Mouse (Mus musculus) Patski (cell line): ENCODE results near the gene Olfr433. TPM values are rescaled to one million over a fixed set of nuclear protein-coding genes. Genes with fewer than 3 reads are reported as not detected.

Source experiments
- ATAC-seq: fragments of 100-300 bp; one replicate; pipeline ENCODE4 v1.8.0; 2021
- CTCF ChIA-PET: fragments of 350-600 bp; sonication (Branson Sonifier 250); formaldehyde crosslinking; loops from one replicate; lab custom pipeline; 2022; ENCODE audit warnings: inconsistent platforms; lab: Charles Lee
- POLR2A ChIA-PET: fragments of 350-600 bp; sonication (Branson Sonifier 250); formaldehyde crosslinking; loops from one replicate; lab custom pipeline; 2022; ENCODE audit warnings: antibody characterized with exemption, inconsistent platforms; lab: Charles Lee
- DNase-seq: peaks from one replicate; pipeline ENCODE4 v3.0.0-alpha.2; 2011; ENCODE audit warnings: low read depth, low spot score
- H3K27me3 ChIP-seq: fragments of 371-371 bp; one replicate; pipeline ENCODE4 v1.5.1; 2021
- CTCF ChIP-seq: fragments of 100-300 bp; IDR thresholded peaks from one replicate; pipeline ENCODE4 v1.5.1; 2021
- in situ Hi-C: fragments of 300-500 bp; cut with MboI; formaldehyde crosslinking; loops from 3 replicates; pipeline ENCODE4 v1.11.1; 2018; ENCODE audit warnings: low pct_unique_long_range_greater_than_20kb, mixed read lengths
- polyA plus RNA-seq: library from polyadenylated mRNA; unstranded; gene quantifications from one replicate; pipeline ENCODE4 v1.2.3, GENCODE M21; 2021

Gene Olfr433
- polyA plus RNA-seq, 1 experiment from 2014 or later, result not detected

DNA sequence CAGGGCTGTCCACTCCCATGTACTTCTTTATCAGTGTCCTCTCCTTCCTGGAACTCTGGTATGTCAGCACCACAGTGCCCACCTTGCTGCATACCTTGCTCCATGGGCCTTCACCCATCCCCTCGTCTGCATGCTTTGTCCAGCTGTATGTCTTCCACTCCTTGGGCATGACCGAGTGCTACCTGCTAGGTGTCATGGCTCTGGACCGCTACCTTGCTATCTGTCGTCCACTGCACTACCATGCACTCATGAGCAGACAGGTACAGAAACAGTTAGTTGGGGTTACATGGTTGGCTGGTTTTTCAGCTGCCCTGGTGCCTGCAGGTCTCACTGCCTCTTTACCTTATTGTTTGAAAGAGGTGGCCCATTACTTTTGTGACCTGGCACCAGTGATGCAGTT lies 10.0 kb downstream of the Olfr433 start:
- ATAC-seq (no peak), DNase-seq (no peak)
- ChIA-PET CTCF (no interaction called here), POLR2A (no interaction called here)
- H3K27me3 ChIP-seq, result no peaks in the 10 kb centered on the region
- TF ChIP-seq CTCF, result no peak
- in situ Hi-C loops, result no loop called here

DNA sequence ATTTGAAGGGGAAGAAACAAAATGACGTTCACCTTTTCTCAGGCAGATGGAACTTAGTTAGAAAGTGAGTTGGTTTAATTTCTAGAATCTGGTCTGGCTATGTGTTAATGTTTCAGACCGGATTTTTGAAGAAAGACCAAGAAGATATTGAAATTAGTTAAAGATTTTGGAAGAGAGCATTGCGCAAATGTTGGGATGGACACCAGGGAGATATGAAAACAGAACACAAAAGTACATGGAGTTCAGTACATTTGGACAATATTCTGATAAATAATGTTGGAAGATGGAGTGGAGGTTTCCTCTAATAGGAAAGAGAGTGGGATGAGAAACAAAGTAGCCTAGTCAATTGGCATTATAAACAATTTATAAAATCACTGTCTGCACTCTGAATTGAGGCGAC lies 11.0 kb downstream of the Olfr433 start:
- in situ Hi-C loops, result no loop called here
- ATAC-seq, result no peak
- no peak for TF ChIP-seq CTCF
- DNase-seq, result no peak
- ChIA-PET CTCF (no interaction called here), POLR2A (no interaction called here)
- H3K27me3 ChIP-seq, result no peaks in the 10 kb centered on the region

DNA sequence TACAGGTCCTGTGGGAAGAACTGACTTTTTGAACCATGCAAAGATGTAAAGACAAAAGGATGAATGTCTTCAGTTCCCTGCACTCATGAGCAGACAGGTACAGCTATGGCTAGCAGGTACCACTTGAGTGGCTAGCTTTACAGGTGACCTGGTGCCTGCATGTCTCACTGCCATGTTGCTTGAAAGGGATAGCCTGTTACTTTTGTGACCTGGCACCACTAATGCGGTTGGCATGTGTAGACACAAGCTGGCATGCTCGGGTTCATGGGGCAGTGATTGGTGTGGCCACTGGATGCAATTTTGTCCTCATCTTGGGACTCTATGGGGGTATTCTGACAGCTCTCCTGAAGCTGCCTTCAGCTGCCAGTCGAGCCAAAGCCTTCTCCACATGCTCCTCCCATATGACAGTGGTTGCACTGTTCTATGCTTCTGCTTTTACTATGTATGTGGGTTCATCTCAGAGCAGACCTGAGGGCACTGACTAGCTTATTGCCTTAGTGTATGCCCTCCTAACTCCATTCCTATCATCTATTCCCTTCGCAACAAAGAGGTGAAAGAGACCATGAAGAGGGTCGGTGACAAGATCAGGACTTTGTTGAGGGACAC lies 11.5 kb downstream of the Olfr433 start:
- TF ChIP-seq CTCF, result no peak
- no peak for ATAC-seq
- no peaks in the 10 kb centered on the region for H3K27me3 ChIP-seq
- in situ Hi-C loops, result no loop called here
- POLR2A ChIA-PET, result no interaction called here
- no peak for DNase-seq
- CTCF ChIA-PET, result no interaction called here

DNA sequence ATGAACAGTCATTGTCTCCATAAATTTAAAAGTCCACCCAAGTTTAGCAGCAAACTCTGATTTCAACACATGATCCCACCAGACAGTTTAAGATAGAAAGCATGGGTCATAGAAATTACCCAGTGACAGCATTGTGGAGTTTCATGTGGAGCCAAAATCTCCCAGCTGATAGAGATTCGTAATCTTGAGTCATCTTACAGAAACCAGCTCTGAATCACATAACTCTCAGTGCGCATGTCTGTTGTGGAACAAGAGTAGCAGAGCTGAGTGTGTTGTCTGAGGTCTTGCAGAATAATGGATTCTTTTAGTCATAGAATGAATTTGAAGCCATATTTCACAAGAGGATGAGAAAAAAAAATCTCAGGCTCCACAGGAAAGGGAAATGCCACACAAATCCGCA lies 12.5 kb downstream of the Olfr433 start:
- DNase-seq (no peak), ATAC-seq (no peak)
- in situ Hi-C loops, result no loop called here
- H3K27me3 ChIP-seq, result no peaks in the 10 kb centered on the region
- CTCF ChIA-PET, result no interaction called here
- POLR2A ChIA-PET, result no interaction called here
- TF ChIP-seq CTCF, result no peak

DNA sequence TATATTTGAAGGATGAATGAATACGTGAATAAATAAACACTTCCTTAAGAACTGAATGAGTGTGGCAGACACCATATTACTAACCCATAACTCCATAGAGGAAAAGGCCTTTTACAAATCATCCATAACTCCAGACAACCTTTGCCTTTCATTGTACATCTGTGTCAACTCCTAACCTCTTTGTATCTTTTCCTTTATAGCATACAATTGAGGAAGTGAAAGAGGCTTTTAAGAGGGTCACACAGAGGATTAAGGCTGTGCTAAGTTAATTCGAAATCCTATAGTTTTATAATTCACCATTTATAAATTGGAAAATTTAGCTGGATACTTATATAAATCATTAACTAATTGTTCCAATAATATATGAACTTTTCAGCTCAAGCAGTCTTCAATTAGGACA lies 14.7 kb downstream of the Olfr433 start:
- in situ Hi-C loops, result no loop called here
- ATAC-seq, result no peak
- TF ChIP-seq CTCF, result no peak
- DNase-seq, result no peak
- ChIA-PET CTCF (no interaction called here), POLR2A (no interaction called here)
- H3K27me3 ChIP-seq, result no peaks in the 10 kb centered on the region

DNA sequence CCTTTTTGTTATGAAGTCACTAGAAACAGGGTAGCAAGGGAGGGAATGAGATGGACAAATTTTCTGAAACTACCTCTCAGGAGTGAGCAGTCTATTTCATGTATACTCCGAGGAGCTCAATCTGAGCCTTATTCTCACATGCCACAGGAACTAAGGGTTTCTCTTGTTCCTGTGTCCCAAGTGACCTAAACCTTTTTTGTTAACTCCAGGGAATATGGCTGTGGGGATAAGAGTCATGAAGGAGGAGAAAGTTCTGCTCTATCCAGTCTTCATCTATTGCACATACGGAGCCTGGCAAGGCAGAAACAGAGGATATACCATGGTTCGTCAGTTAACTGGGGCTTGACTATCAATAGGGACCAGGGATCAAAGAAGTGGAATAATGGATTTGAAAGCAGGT lies 25.8 kb downstream of the Olfr433 start, which contains the start of gene Olfr430:
Gene Olfr430 (plus strand): TSS at position 301 of the 400 bp plus-strand sequence.
- in situ Hi-C loops, result no loop called here
- no peak for TF ChIP-seq CTCF
- ChIA-PET CTCF (no interaction called here), POLR2A (no interaction called here)
- peaks cover 4% of the 10 kb centered on the region for H3K27me3 ChIP-seq
- no peak for ATAC-seq
- no peak for DNase-seq

DNA sequence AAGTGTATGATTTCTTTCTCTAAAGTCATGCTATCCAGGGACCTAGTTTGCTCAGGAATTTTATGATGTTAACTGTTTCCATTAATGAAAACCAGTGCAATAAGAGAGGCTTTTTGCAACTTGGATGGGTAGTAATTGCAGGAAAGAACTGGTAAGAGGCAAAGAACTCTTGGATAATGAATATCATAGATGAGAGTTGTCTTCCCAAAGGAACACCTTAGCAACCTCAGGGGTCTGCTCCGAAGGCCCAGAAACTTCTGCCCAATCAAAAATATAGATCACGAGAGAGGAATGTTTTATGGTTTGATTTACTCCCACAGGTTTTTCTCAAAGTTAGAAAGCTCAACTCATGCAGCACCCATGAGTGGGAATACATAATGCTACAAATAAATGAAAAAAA lies 43.5 kb downstream of the Olfr433 start, which contains the start of gene Olfr429:
Gene Olfr429 (plus strand): TSS at position 301 of the 400 bp plus-strand sequence.
- ATAC-seq (no peak), DNase-seq (no peak)
- no peak for TF ChIP-seq CTCF
- ChIA-PET CTCF (no interaction called here), POLR2A (no interaction called here)
- in situ Hi-C loops, result no loop called here
- no peaks in the 10 kb centered on the region for H3K27me3 ChIP-seq

Other genes starting within 250 kb of the Olfr433 start
- 2.7 TPM for gene Ifi211, start 127.7 kb upstream of the Olfr433 start, polyA plus RNA-seq
- gene Mndal, start 98.2 kb upstream of the Olfr433 start, polyA plus RNA-seq, result 0.85 TPM
- 0.77 TPM for gene Ifi203, start 98.0 kb upstream of the Olfr433 start, polyA plus RNA-seq
- gene Ifi202b, start 58.0 kb upstream of the Olfr433 start, polyA plus RNA-seq, result 8.1 TPM
- 0.05 TPM for gene Ifi205, start 8.9 kb upstream of the Olfr433 start, polyA plus RNA-seq
- not detected for gene Olfr432, start 8.5 kb downstream of the Olfr433 start, polyA plus RNA-seq
- gene Olfr430, start 25.9 kb downstream of the Olfr433 start, polyA plus RNA-seq, result not detected
- gene Olfr429, start 43.6 kb downstream of the Olfr433 start, polyA plus RNA-seq, result not detected
- gene Olfr427, start 56.2 kb downstream of the Olfr433 start, polyA plus RNA-seq, result not detected
- not detected for gene Olfr231, start 80.5 kb downstream of the Olfr433 start, polyA plus RNA-seq
- not detected for gene Olfr424, start 90.8 kb downstream of the Olfr433 start, polyA plus RNA-seq
- not detected for gene Olfr420, start 114.9 kb downstream of the Olfr433 start, polyA plus RNA-seq
- gene Spta1, start 132.1 kb downstream of the Olfr433 start, polyA plus RNA-seq, result not detected
- not detected for gene Olfr419, start 211.4 kb downstream of the Olfr433 start, polyA plus RNA-seq